Mouse (Mus musculus): Measurements from ENCODE around the gene Mphosph6.

DNA sequence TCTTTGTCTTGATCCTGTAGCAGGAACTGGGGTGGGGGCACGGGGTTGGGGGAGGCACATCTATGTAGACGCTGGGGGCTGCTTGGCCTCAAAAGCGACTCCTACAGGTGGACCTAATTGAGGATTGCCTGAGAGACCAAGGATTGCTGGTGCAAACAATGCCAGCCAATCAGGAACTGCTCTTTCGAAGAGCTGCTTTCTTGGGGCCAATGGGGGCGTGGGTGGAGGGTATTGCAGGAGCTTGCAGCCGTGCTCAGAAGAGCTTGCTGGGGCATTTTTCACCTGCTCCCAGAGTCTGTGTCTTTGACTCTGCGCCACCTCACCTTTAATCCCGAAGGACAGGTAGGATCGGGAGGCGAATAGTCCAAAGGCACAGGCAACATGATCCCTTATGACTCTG is 26.1 kb downstream of the Mphosph6 start:
- TF ChIP-seq POLR2A (IDR thresholded peaks at IDR 0.05; ENCODE audit: low read depth, low read length) (no peak), CTCF (conservative IDR thresholded peaks at IDR 0.05; ENCODE audit: insufficient read depth, insufficient read length, low read depth, low read length) (no peak)

Measured in kidney, adult 2 months (tissue).